Mouse (Mus musculus) testis, adult 2 months (tissue): Measurements from ENCODE around the gene Usp21.

Experiments used
- CTCF ChIP-seq: fragments of 200-500 bp; IDR thresholded peaks from 2 replicates; pipeline ENCODE4 v1.5.1; 2012; ENCODE audit warnings: low read depth, mild to moderate bottlenecking, inconsistent platforms, low read length, moderate library complexity; ENCODE audit not compliant: control insufficient read depth, insufficient read depth, insufficient replicate concordance
- POLR2A ChIP-seq: fragments of 200-500 bp; IDR thresholded peaks from 2 replicates; pipeline ENCODE4 v1.6.1; 2012; ENCODE audit warnings: low read depth, mild to moderate bottlenecking, inconsistent platforms, low read length, moderate library complexity; ENCODE audit not compliant: control insufficient read depth

DNA sequence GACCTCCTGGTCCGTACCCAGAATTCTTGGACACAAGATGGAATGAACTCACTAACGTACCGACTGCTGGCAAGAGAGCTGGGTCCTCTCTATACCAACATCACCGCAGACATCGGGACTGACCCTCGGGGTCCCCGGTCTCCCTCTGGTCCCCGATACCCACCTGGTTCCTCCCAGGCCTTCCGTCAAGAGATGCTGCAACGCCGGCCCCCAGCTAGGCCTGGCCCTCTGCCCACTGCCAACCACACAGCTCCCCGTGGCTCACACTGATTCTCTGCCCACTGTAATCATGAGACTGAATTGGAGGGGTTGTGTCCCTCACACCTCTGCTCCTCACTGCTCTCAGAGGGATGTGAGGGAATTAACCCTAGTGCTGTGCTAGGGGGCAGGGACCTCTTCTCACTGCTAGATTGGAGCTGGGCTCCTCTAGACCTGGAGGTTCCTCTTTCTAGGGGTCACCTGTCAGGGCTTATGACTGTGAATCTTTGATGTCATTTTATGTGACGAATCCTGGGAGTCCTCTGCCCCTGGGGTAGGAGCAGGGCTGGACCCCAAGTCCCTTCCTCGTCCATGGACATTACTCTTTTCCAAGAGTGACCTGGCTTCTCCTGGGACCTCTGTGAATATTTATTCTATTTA is 11.6 kb downstream of the Usp21 start:
- TF ChIP-seq CTCF (no peak), POLR2A (no peak)
